Mouse (Mus musculus) megakaryocyte, adult 5-6 weeks (primary cell): ENCODE results near the gene Gnao1. TPM values are rescaled to one million over a fixed set of nuclear protein-coding genes. Genes with fewer than 3 reads are reported as not detected.

ENCODE experiments used
- ATAC-seq: 2 replicates; pipeline ENCODE4 v1.8.0; 2016; ENCODE audit warnings: mild to moderate bottlenecking, inconsistent platforms; ENCODE audit not compliant: poor library complexity, severe bottlenecking
- total RNA-seq, 2 experiments: library from RNA; stranded (forward) in 1 of 2; stranded (reverse) in 1 of 2; fragments of 153-499, 151-499 nt in 1 of 2; fragments of 221-1000, 200-1000 nt in 1 of 2; gene quantifications; 2 replicates each; pipeline versions ENCODE4 v1.2.3 to v1.2.4; 2015 to 2017

The Gnao1 gene
- total RNA-seq, 2 experiments from 2014 or later = not detected

GRCm38 (mm10) chr8:93940542-93941423, 131.0 kb downstream of the Gnao1 start:
- no peak for ATAC-seq

- no peak for ATAC-seq
Observed at GRCm38 (mm10) chr8:93941636-93942054, 131.9 kb downstream of the Gnao1 start.

- no peak for ATAC-seq
Observed at GRCm38 (mm10) chr8:93945781-93946180, 136.0 kb downstream of the Gnao1 start.

GRCm38 (mm10) chr8:93946397-93946796, 136.6 kb downstream of the Gnao1 start:
- no peak for ATAC-seq

GRCm38 (mm10) chr8:93950133-93950532, 140.4 kb downstream of the Gnao1 start:
- ATAC-seq = no peak

GRCm38 (mm10) chr8:93952511-93952910, 142.7 kb downstream of the Gnao1 start:
- no peak for ATAC-seq

GRCm38 (mm10) chr8:93958402-93958801, 148.6 kb downstream of the Gnao1 start:
- ATAC-seq = no peak

- no peak for ATAC-seq
Observed at GRCm38 (mm10) chr8:93960909-93961308, 151.1 kb downstream of the Gnao1 start.

- ATAC-seq = no peak
Observed at GRCm38 (mm10) chr8:93968293-93968692, 158.5 kb downstream of the Gnao1 start.

GRCm38 (mm10) chr8:93969626-93970340, 160.0 kb downstream of the Gnao1 start:
- ATAC-seq = no peak

- ATAC-seq = no peak
Observed at GRCm38 (mm10) chr8:93971451-93971850, 161.7 kb downstream of the Gnao1 start.

- ATAC-seq = no peak
Observed at GRCm38 (mm10) chr8:93972211-93972610, 162.4 kb downstream of the Gnao1 start.

- no peak for ATAC-seq
Observed at GRCm38 (mm10) chr8:93972971-93973734, 163.4 kb downstream of the Gnao1 start.

- no peak for ATAC-seq
Observed at GRCm38 (mm10) chr8:93973831-93974375, 164.1 kb downstream of the Gnao1 start.

- ATAC-seq = no peak
Observed at GRCm38 (mm10) chr8:93974602-93975186, 164.9 kb downstream of the Gnao1 start.

- no peak for ATAC-seq
Observed at GRCm38 (mm10) chr8:93975358-93975757, 165.6 kb downstream of the Gnao1 start.

GRCm38 (mm10) chr8:93976446-93977211, 166.9 kb downstream of the Gnao1 start:
- ATAC-seq = no peak

GRCm38 (mm10) chr8:93980141-93980540, 170.4 kb downstream of the Gnao1 start:
- ATAC-seq = no peak

- no peak for ATAC-seq
Observed at GRCm38 (mm10) chr8:93981679-93982215, 172.0 kb downstream of the Gnao1 start.
